Mouse (Mus musculus) heart, embryonic 16.5 days (tissue): ENCODE measurements around the gene Oxa1l. TPM values are rescaled to one million over a fixed set of nuclear protein-coding genes. Genes with fewer than 3 reads are reported as not detected.
A peak's percentile ranks its signal among the peaks of the same experiment; 100 is the strongest.

ENCODE experiments used
- ATAC-seq: fragments of 200-750 bp; cut with Nextera tagmentation; replicated peaks from 2 replicates; pipeline ENCODE4 v1.8.0; 2017; ENCODE audit warnings: moderate number of reproducible peaks; ENCODE audit not compliant: insufficient read depth, low FRiP score; ENCODE audit errors: extremely low read depth
- H3K27ac ChIP-seq: fragments of 300-500 bp; sonication (generic); 2 replicates; pipeline ENCODE4 v1.5.1; 2014; ENCODE audit warnings: mild to moderate bottlenecking, low read length, control low read depth, moderate library complexity
- H3K27me3 ChIP-seq: fragments of 300-500 bp; sonication (generic); 2 replicates; pipeline ENCODE4 v1.6.1; 2014; ENCODE audit warnings: low read length, mixed read lengths; ENCODE audit not compliant: control insufficient read depth, insufficient read depth
- H3K36me3 ChIP-seq: fragments of 300-500 bp; sonication (generic); 2 replicates; pipeline ENCODE4 v1.6.1; 2014; ENCODE audit not compliant: control insufficient read depth, insufficient read depth
- H3K4me1 ChIP-seq: fragments of 300-500 bp; sonication (generic); 2 replicates; pipeline ENCODE4 v1.6.1; 2014; ENCODE audit warnings: low read length, mixed read lengths; ENCODE audit not compliant: control insufficient read depth, insufficient read depth
- H3K4me2 ChIP-seq: fragments of 300-500 bp; sonication (generic); 2 replicates; pipeline ENCODE4 v1.6.1; 2014; ENCODE audit warnings: low read depth, mild to moderate bottlenecking, control low read depth, low read length
- H3K4me3 ChIP-seq: fragments of 300-500 bp; sonication (generic); 2 replicates; pipeline ENCODE4 v1.5.1; 2014; ENCODE audit warnings: mild to moderate bottlenecking, control low read depth, low read length
- H3K9ac ChIP-seq: fragments of 300-500 bp; sonication (generic); 2 replicates; pipeline ENCODE4 v1.6.1; 2014; ENCODE audit warnings: low read length, control low read depth
- H3K9me3 ChIP-seq: fragments of 300-500 bp; sonication (generic); replicated peaks from 2 replicates; pipeline ENCODE4 v1.6.1; 2016; ENCODE audit warnings: low read length; ENCODE audit not compliant: control insufficient read depth
- WGBS: fragments of 180-500 bp; shearing (Covaris S2); extraction: QIAGEN DNeasy Blood & Tissue Kit; methylation state at CpG from one replicate; pipeline ENCODE4 v1.1.7; 2014; 5-methylcytosine and 5-hydroxymethylcytosine counted together
- polyA plus RNA-seq: library from polyadenylated mRNA; unstranded; fragments of >200 nt; fragmentation: Nextera tagmentation; extraction: Ambion mirVana; gene quantifications from 2 replicates; pipeline ENCODE4 v1.2.1, GENCODE M21; 2015

The Oxa1l gene
- polyA plus RNA-seq, 1 experiment from 2014 or later: 66.5 TPM

- Histone ChIP-seq H3K4me3 (no peak overlapping the region), H3K9ac (no peak overlapping the region)
- WGBS: 34% methylated on average over 7 of the region's 7 CpGs
Observed at GRCm38 (mm10) chr14:54396685-54397084, 36.1 kb downstream of the Oxa1l start.

GRCm38 (mm10) chr14:54397872-54398527, 37.4 kb downstream of the Oxa1l start:
- no peak for ATAC-seq
- no peaks in the 10 kb centered on the region for H3K27me3 ChIP-seq
- no peak overlapping the region for H3K9ac ChIP-seq
- peaks cover 3% of the 10 kb centered on the region; the same call in 1 of the 2 replicates for H3K9me3 ChIP-seq
- H3K4me3 ChIP-seq: no peak overlapping the region
- H3K27ac ChIP-seq: no peak overlapping the region
- peaks cover 7% of the 10 kb centered on the region; the same call in 1 of the 2 replicates for H3K36me3 ChIP-seq
- WGBS: 79% methylated on average over 7 of the region's 7 CpGs
- no peak overlapping the region for H3K4me2 ChIP-seq
- peaks cover 3% of the 10 kb centered on the region; the same call in 1 of the 2 replicates for H3K4me1 ChIP-seq

More at GRCm38 (mm10) chr14:54396685-54397084, 36.1 kb downstream of the Oxa1l start:
- no peak overlapping the region for H3K4me2 ChIP-seq
- H3K9me3 ChIP-seq: peaks cover 3% of the 10 kb centered on the region; the same call in 1 of the 2 replicates
- H3K4me1 ChIP-seq: peaks cover 3% of the 10 kb centered on the region; the same call in 1 of the 2 replicates
- H3K27me3 ChIP-seq: no peaks in the 10 kb centered on the region
- H3K36me3 ChIP-seq: peaks cover 7% of the 10 kb centered on the region; the same call in 1 of the 2 replicates
- ATAC-seq: no peak
- H3K27ac ChIP-seq: no peak overlapping the region

GRCm38 (mm10) chr14:54398528-54398916, 37.9 kb downstream of the Oxa1l start:
- Histone ChIP-seq H3K27me3 (no peaks in the 10 kb centered on the region), H3K27ac (no peak overlapping the region), H3K4me2 (no peak overlapping the region), H3K4me3 (no peak overlapping the region), H3K4me1 (peaks cover 3% of the 10 kb centered on the region; the same call in 1 of the 2 replicates), H3K9me3 (peaks cover 3% of the 10 kb centered on the region; the same call in 1 of the 2 replicates), H3K9ac (no peak overlapping the region), H3K36me3 (peaks cover 7% of the 10 kb centered on the region; the same call in 1 of the 2 replicates)
- no peak for ATAC-seq
- 65% methylated on average over 7 of the region's 7 CpGs for WGBS

GRCm38 (mm10) chr14:54398921-54399382, 38.3 kb downstream of the Oxa1l start:
- Histone ChIP-seq H3K27ac (no peak overlapping the region), H3K9ac (no peak overlapping the region), H3K4me1 (peaks cover 3% of the 10 kb centered on the region; the same call in 1 of the 2 replicates), H3K4me2 (no peak overlapping the region), H3K9me3 (peaks cover 3% of the 10 kb centered on the region; the same call in 1 of the 2 replicates), H3K27me3 (no peaks in the 10 kb centered on the region), H3K4me3 (no peak overlapping the region), H3K36me3 (peaks cover 7% of the 10 kb centered on the region; the same call in 1 of the 2 replicates)
- ATAC-seq: no peak
- 59% methylated on average over 8 of the region's 8 CpGs for WGBS

GRCm38 (mm10) chr14:54401723-54402122, 41.1 kb downstream of the Oxa1l start:
- Histone ChIP-seq H3K4me2 (no peak overlapping the region), H3K4me1 (peaks cover under 1% of the 10 kb centered on the region; the same call in 1 of the 2 replicates), H3K36me3 (no peaks in the 10 kb centered on the region), H3K27ac (no peak overlapping the region), H3K27me3 (no peaks in the 10 kb centered on the region), H3K9ac (no peak overlapping the region), H3K4me3 (no peak overlapping the region), H3K9me3 (no peaks in the 10 kb centered on the region)
- ATAC-seq: no peak
- WGBS: 65% methylated on average over 3 of the region's 3 CpGs

GRCm38 (mm10) chr14:54408336-54409056, 47.9 kb downstream of the Oxa1l start:
- Histone ChIP-seq H3K27me3 (no peaks in the 10 kb centered on the region), H3K4me2 (peak overlapping the region; percentile 28), H3K9ac (no peak overlapping the region), H3K9me3 (no peaks in the 10 kb centered on the region), H3K4me1 (peaks cover 12% of the 10 kb centered on the region), H3K36me3 (no peaks in the 10 kb centered on the region), H3K27ac (no peak overlapping the region), H3K4me3 (no peak overlapping the region)
- WGBS: 82% methylated on average over 25 of the region's 25 CpGs
- ATAC-seq: no peak

- Histone ChIP-seq H3K4me2 (peak overlapping the region; percentile 28), H3K4me3 (no peak overlapping the region), H3K4me1 (peaks cover 18% of the 10 kb centered on the region), H3K27me3 (no peaks in the 10 kb centered on the region), H3K9me3 (no peaks in the 10 kb centered on the region), H3K9ac (no peak overlapping the region), H3K36me3 (no peaks in the 10 kb centered on the region), H3K27ac (no peak overlapping the region)
- 78% methylated on average over 7 of the region's 7 CpGs for WGBS
- no peak for ATAC-seq
Observed at GRCm38 (mm10) chr14:54409057-54409645, 48.5 kb downstream of the Oxa1l start.

- Histone ChIP-seq H3K4me1 (peaks cover 24% of the 10 kb centered on the region), H3K27me3 (no peaks in the 10 kb centered on the region), H3K36me3 (no peaks in the 10 kb centered on the region), H3K9ac (peak overlapping the region; percentile 23), H3K9me3 (no peaks in the 10 kb centered on the region), H3K4me2 (peak overlapping the region; percentile 33), H3K27ac (peak overlapping the region; percentile 81), H3K4me3 (0 out of 2 replicates have a peak overlapping the region, but pooled peaks have one; percentile 9)
- ATAC-seq: peak; percentile 52
- WGBS: 34% methylated on average over 17 of the region's 17 CpGs
Observed at GRCm38 (mm10) chr14:54409980-54410810, 49.6 kb downstream of the Oxa1l start.
